Mouse (Mus musculus): ENCODE data around the gene C1ql3. TPM values are rescaled to one million over a fixed set of nuclear protein-coding genes. Genes with fewer than 3 reads are reported as not detected.

C1ql3 gene
- polyA plus RNA-seq, 1 experiment from 2014 or later = 6.4 TPM

- Histone ChIP-seq H3K27me3 (ENCODE audit: control insufficient read depth, insufficient read depth, low read length) (no peaks in the 10 kb centered on the region), H3K4me1 (ENCODE audit: control insufficient read depth, insufficient read depth, low read length) (no peaks in the 10 kb centered on the region), H3K36me3 (ENCODE audit: control insufficient read depth, insufficient read depth, low read length) (no peaks in the 10 kb centered on the region), H3K4me3 (ENCODE audit: low read depth, low read length) (no peak overlapping the region), H3K9ac (replicated peaks; ENCODE audit: low read depth, low read length) (no peak overlapping the region), H3K4me2 (ENCODE audit: low read depth, low read length) (no peak overlapping the region), H3K27ac (ENCODE audit: low read depth, low read length) (no peak overlapping the region), H3K9me3 (ENCODE audit: control insufficient read depth, low read length) (no peaks in the 10 kb centered on the region)
- 70% methylated on average over 2 of the region's 2 CpGs for WGBS
- no peak for ATAC-seq (ENCODE audit: low read depth)
Observed at GRCm38 (mm10) chr2:12973752-12974151, 37.9 kb downstream of the C1ql3 start.

DNA sequence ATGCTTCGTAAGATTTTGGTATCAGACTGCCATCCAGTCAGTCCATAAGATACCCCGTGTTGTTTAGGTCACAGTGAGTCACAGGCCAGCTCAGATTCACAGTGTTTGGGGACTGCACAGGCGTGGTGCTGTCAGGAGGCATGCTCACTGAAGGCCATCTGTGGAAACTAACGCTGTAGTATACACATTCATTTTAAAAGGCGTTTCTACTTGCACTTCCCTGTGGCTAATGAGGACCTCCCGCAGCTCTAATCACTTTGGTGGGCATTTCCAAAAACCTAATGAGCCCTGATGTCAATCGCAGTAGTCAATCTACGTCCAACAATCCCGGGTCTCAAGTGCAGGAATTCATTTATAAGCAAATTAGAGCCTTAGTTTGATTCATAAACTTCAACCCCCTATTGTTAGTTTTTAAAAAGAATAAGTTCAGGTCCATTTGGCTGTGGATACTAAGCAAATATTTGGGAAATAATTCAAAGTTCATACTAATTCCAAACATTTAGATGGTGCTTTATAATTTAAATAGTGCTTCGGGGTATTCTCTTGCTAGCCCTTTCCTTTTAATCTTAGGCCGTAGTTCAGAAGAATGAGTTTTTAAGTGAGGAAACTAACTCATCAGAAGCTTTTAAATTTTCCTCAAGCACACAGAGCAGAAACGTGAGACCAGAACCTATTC lies 41.4 kb downstream of the C1ql3 start:
- 48% methylated on average over 12 of the region's 12 CpGs for WGBS
- H3K27ac ChIP-seq (ENCODE audit: low read depth, low read length) = no peak overlapping the region
- peak; percentile 56; the same call in 1 of the 2 replicates for ATAC-seq (ENCODE audit: low read depth)
- H3K4me3 ChIP-seq (ENCODE audit: low read depth, low read length) = no peak overlapping the region
- no peaks in the 10 kb centered on the region for H3K9me3 ChIP-seq (ENCODE audit: control insufficient read depth, low read length)
- no peak overlapping the region for H3K9ac ChIP-seq (replicated peaks; ENCODE audit: low read depth, low read length)
- no peaks in the 10 kb centered on the region for H3K36me3 ChIP-seq (ENCODE audit: control insufficient read depth, insufficient read depth, low read length)
- no peak overlapping the region for H3K4me2 ChIP-seq (ENCODE audit: low read depth, low read length)
- H3K27me3 ChIP-seq (ENCODE audit: control insufficient read depth, insufficient read depth, low read length) = no peaks in the 10 kb centered on the region
- H3K4me1 ChIP-seq (ENCODE audit: control insufficient read depth, insufficient read depth, low read length) = no peaks in the 10 kb centered on the region

- ATAC-seq (ENCODE audit: low read depth) = no peak
- H3K27ac ChIP-seq (ENCODE audit: low read depth, low read length) = no peak overlapping the region
- no peaks in the 10 kb centered on the region for H3K27me3 ChIP-seq (ENCODE audit: control insufficient read depth, insufficient read depth, low read length)
- H3K4me2 ChIP-seq (ENCODE audit: low read depth, low read length) = no peak overlapping the region
- no peaks in the 10 kb centered on the region for H3K9me3 ChIP-seq (ENCODE audit: control insufficient read depth, low read length)
- no peak overlapping the region for H3K9ac ChIP-seq (replicated peaks; ENCODE audit: low read depth, low read length)
- H3K4me3 ChIP-seq (ENCODE audit: low read depth, low read length) = no peak overlapping the region
- no peaks in the 10 kb centered on the region for H3K4me1 ChIP-seq (ENCODE audit: control insufficient read depth, insufficient read depth, low read length)
- no peaks in the 10 kb centered on the region for H3K36me3 ChIP-seq (ENCODE audit: control insufficient read depth, insufficient read depth, low read length)
Observed at GRCm38 (mm10) chr2:12956703-12957424, 54.7 kb downstream of the C1ql3 start.

Other genes starting within 250 kb of the C1ql3 start
- gene Pter, start 87.8 kb downstream of the C1ql3 start, polyA plus RNA-seq (2014; fragmentation: Nextera tagmentation; extraction: Ambion mirVana) = 6.8 and 7.5 TPM in 2 replicates